Mouse (Mus musculus) cerebellum, adult 8-10 months (tissue): ENCODE results near the gene Tcp1.
"Not testable (repeated sequence)": the region's sequence is repeated elsewhere in the genome, so short reads cannot be mapped to it uniquely, and the experiment has no call there.

ENCODE experiments used
- DNase-seq: peaks from one replicate; pipeline ENCODE4 v3.0.0; 2022

Gene Tcp1

DNA sequence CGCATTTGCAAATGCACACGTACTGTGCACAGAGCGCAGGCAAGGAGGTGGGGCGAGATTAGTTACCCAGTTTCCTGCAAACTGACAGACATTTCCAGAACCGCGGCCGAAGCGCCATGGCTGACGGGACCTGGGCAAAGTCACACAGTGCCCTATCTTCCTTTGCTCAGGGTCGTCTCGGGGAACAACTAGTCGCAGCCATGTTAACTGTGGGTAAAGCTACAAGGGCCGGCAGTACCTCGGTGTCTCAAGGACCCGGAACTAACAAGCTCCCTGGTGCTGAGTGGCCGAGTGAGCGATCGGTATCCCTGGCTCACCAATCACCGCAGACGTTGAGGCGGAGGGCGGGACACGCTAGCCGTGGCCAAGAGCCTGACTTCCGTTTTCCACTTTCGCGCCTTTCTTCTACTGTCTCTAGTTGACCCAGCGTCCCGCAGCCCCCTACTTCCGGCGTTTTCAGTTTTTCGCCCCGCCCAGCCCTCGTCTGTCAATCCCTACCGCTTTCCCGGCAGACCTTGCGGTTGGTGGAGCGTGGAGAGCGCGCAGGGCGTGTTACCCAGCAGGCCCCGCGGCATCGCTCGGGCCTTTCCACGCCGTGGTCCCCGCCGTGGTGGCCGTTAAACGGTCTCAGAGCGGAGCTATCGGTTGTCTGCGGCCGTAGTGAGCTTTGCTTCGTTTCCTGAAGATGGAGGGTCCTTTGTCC is 531 bp downstream of the Tcp1 start, which contains the start of gene Mrpl18:
TSS of gene Mrpl18 (minus strand) at position 465 of the 703 bp plus-strand sequence.
- peak; percentile 98 for DNase-seq

DNA sequence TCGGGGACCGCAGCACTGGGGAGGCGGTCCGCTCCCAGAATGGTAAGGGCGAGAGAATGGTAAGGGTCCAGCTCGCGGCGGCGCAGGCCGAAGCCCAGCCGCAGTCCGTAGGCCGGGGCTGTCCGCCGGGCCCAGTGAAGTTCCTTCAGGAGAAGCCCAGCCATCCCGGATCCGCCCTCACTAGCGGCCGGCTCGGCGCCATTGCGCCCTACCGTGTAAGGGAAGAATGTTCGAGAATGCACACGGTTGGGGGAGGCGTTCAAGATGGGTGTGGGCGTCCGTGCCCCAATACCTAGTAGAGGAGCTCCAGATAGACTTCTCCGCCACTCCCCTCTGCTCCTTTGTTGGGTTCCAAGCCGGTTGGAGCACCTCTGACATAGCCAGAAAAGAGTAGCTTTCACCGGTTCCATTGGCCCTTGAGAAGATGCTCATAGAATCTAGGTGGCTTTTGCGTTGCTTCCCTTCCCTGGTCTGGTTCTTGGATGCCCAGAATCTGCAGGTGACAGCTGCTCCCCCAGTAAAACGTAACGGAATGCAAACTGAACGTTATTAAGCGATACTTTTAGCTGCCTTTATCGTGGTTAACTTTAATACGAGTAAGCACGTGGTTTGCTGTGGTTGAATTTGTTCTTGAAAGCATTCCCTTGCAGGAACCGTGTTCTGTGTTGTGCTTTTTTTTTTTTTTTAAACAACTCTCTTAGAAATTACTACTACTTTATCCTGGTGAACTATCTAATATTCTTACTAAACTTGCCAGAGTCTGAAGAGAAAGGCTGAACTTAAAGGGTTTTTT is 1.3 kb downstream of the Tcp1 start:
- DNase-seq = no peak

DNA sequence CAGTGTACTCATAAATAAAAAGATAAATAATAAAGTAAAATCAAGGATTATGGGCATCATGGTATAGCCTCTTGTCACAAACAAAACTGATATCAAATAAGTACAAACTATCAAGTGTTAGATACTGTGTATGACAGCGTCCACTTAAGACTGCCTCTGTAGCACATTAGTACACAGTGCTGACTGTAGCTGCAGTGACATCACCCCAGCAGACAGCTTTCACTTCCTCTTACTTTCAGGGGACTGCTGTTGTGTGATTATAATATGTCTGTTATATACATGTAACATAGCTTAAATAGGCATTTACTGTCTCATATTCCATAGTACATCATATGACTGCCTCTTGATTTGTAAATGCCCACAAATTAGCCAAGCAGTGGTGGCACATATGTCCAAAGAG is 5.6 kb downstream of the Tcp1 start:
- no peak for DNase-seq

DNA sequence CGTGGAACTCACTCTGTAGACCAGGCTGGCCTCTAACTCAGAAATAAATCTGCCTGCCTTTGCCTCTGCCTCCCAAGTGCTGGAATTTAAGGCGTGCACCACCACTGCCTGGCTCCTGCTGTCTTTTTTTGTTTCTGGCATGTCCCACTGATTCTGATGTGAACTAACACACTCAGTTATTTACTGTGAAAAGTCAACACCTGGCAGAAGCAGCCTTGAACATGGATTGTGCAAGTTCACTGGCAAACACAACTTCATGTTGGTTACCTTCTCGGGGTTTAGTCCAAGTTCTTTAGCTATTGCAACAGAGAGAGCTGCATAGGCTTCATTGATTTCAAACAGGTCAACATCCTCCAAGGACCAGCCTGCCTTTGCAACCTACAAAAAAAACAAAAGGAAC is 9.5 kb downstream of the Tcp1 start:
- DNase-seq = no peak

DNA sequence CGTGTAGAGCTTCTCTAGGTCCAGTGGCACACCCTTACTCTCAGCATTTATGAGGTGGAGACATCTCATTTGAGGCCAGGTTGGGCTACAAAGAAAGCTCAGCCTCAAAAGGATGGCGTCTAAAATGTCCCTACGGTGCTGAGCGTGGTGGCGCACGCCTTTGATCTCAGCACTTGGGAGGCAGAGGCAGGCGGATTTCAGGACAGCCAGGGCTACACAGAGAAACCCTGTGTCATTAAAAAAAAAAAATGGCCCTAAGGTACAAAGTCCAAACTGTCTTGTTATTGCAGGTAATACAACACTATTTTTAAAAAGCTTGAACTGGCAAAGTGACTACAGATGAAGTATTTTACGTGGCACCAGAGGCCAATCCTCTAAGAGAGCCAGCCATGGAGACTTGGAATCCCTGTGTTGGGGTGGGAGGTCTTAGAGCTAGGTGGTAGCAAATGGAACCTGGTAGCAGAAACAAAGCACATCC is 10.2 kb downstream of the Tcp1 start:
- no peak for DNase-seq

DNA sequence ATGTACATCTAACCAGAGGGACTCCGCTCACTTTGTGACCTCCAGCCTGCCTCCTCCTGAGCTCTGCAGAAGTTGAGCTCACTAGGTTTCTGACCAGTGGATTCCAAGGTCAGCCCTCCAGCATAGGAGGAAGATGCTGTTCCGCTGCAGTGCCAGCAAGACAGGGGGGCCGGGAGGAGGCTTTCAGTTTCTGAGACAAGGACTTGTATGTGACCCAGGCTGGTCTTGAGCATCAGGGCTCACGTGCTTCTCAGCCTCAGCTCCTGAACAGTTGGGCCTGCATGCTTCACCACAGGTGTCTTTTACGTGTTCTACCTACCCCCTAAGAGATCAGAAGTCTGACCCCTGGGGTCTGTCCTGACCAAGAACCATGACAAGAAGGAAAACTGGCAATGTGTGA is 16.1 kb downstream of the Tcp1 start:
- DNase-seq = not testable (repeated sequence)

DNA sequence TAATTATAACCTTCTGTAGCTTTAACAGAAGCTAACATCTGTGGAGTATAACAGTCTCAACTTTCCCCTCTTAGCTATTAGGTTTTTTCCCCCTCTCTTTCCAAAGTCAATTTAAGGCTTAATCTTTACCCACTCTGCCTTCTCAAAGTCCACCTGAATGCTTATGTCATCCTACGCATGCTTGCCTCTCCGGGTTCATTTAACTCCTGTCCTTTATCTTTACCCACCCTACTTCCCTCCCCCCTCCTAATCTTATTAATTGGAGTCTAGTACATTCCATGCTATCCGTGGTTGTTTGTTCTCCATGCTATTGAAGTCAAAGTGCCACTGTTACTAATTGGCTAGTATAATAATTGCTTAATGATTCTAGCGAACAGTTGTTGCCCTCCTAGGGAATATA is 20.2 kb downstream of the Tcp1 start:
- DNase-seq = no peak

DNA sequence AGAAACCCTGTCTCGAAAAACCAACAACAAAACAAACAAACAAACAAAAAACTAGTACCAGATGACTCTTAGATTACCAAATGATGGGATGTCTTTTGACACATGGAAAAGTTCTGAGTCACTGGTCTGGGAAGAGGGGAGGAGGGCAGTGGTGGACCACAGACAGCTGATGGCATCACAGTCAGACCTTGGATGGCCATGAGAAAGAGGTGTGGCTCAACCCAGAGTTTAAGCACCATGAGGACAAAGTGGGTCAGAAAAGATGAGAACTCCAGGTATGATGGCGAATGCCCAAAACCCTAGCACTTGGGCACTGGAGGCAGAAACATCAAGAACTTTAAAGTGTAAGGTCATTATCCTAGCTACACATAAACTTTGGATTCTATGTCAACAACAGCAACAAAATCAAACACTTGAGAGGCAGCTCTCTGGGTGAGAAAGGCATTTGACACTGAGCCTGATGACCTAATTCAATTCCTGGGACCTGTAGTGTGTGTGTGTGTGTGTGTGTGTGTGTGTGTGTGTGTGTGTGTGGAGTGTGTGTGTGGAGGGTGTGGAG is 22.0 kb downstream of the Tcp1 start:
- DNase-seq = no peak

DNA sequence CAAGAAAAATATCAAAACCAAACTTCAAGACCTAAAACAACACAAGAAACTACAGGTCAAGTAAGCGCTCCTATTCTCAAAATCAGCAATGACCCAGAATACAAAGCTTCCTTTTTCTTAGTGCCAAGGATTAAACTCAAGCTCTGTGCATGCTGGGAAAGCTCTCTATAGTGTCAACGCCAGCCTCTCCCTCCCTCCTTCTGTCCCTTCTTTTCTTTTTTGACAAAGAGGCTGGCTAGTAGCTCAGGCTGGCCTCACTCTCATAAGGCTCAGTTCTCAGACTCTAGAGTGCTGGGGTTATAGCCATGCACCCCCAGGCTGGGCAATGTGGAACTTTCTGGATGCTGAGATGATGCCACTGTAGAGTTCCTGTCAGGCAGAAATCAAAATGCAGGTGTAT is 22.6 kb downstream of the Tcp1 start:
- DNase-seq = no peak

DNA sequence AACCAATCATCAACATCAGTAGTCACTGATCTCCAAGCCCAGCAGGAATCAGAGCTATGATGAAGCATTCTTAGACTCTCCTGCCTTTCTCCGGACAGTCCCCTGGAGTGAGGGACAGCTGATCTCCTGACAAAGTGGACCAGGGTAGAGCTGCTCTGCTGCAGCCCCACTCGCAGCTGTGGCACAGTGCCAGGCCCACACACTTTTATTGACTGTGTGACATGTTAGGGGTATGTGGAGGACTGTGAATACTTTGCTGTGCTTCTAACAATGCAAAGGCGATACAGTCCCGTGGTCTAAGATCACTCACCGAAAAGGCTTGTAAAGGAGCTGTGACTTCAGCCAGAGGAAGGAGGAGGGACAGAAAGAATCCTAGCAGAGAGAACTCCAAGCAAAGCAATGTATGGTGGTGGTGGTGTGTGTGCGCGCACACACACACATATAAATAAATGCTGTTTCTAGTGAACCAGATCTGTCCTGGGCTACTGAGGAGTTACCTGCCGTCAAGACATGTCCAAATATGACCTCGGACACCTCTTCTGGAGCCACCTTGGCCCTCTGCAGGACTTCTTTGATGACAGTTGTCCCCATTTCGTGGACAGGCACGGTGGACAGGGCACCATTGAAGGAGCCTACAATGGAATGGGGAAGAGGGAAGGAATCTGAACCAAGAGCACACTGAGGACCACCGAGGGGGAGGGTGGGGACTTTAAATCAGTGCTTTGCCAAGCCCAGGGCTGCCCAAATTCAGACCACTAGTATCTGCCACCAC is 24.1 kb downstream of the Tcp1 start:
- not testable (repeated sequence) for DNase-seq

DNA sequence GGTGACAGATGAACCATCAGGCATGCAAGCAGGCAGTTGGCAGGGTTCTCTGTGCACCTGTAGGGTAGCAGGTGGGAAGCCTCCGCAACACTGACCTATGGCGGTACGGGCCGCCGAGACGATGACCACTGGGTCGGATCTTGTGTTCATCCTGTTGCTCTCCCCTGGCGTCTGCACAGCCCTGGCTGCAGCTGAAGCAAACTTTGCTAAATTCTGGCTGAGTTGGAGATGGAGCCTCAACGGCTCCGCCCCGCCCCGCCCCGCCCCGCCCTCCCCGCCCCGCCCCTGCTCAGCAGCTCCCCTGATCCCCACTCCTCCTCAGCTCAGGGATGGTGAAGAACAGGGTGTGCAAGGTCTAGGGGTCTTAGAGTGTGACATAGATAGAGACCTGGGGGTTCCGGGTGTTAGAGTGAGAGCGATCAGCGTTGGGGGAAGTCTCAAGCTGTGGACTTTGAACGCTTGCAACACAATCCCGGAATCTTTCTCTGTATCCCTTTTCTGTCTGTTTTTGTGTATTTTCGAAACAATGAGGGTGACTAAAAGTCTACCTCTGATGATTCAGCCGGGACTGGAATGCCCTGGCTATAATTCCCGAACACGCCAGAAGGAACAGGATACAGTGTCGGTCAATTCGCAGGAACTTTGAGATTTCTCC is 24.8 kb downstream of the Tcp1 start, which contains the start of gene Acat3:
TSS of gene Acat3 (minus strand) at position 450 of the 655 bp plus-strand sequence.
- peak; percentile 48 for DNase-seq

DNA sequence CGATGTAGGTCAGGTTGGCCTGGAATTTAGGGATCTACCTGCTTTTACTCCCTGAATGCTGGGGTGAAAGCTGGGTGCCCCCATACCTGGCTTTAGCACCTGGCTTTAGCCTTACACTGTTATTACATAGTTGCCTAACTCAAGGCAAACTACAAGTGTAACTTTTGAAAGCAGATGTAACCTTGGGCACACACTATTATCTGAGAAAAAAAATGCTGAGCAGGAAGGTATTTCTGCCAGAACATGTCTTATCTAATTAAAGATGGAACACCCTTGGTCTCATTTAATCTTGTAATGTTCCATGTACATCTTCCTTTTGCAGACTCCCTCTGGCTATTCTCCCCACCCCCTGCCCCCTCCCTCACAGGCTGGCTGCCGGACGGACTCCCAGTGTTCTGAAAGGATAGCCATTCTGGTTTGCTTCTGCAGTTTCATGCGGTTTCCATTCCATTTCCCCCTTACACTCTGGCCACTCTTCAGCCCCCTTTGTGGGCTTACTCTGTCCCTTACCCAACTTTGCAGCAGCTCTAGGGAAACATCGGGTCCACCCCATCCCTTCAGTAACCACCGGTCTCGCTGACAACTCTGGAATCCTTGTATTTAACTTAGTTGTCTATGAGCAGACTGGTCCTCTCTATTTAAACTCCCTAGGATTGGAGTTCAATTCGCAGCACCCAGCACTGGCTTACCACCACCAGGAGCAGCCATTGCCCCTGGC is 26.2 kb downstream of the Tcp1 start:
- DNase-seq = no peak

DNA sequence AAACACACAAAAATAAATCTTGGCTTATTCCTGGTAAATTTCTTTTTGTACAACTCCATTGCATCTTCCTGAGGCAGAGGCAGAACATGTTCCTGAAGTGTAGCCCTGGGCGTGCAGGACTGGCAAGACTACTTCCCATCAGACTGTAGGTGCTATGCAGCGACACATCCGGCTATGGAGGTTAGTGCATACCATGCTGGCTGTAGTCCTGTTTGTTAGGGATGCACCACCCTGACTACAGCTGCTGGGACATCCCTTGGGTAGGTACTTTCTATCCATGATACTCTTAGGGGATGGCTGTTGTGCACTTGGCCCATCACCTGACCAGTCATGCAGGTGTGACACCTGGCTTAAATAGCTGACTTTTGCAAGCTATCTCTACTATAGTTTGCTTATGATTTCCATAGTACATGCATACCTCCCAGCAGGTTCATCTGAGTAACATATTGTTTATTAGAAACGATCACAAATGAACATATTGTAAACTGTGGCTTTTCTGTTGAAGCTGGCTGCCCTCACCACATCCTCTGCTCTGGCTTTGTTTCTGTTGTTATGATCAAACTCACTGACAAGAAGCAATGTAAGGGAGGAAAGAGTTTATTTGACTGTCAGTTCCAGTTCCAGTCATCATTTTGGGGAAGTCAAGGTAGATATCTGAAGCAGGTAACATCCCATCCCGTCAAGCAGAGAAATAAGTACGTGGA is 27.1 kb downstream of the Tcp1 start:
- no peak for DNase-seq

DNA sequence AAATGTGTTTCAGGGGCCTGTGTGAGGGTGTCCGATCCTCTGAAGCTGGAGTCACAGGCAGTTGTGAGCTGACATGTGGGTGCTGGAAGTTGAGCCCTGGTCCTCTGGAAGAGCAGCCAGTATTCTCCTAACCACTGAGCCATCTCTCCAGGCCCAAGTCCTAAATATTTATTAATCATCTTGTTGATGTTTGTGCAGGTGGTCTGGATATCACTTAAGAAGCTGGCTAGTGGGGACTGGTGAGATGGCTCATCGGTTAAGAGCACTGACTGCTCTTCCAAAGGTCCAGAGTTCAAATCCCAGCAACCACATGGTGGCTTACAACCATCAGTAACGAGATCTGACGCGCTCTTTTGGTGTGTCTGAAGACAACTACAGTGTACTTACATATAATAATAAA is 34.2 kb downstream of the Tcp1 start:
- no peak for DNase-seq

DNA sequence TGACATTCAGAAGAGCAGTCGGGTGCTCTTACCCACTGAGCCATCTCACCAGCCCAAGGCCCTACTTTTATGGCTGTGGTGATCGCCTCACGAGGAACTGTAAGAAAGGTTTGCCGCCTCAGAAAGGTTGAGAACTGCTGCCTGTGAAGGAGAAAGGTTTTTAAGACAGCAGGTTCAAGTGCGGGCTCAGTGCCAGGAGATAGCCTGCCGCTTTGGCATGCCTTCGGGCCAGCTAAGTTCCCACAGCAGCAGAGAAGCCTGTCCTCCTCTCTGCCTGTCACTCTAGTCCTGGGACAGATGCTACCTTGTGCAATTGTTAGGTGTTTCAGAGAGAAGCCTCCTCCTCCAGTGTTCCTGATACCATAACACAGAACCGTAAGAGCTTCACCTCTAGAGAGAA is 41.2 kb downstream of the Tcp1 start:
- DNase-seq = no peak

DNA sequence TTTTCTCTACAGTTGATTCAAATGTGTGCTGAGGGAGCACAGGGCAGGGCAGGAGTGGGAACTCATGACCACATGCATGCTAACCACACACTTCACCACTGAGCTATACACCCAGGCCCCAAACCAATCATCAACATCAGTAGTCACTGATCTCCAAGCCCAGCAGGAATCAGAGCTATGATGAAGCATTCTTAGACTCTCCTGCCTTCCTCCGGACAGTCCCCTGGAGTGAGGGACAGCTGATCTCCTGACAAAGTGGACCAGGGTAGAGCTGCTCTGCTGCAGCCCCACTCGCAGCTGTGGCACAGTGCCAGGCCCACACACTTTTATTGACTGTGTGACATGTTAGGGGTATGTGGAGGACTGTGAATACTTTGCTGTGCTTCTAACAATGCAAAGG is 43.9 kb downstream of the Tcp1 start:
- peak; percentile 14 for DNase-seq

DNA sequence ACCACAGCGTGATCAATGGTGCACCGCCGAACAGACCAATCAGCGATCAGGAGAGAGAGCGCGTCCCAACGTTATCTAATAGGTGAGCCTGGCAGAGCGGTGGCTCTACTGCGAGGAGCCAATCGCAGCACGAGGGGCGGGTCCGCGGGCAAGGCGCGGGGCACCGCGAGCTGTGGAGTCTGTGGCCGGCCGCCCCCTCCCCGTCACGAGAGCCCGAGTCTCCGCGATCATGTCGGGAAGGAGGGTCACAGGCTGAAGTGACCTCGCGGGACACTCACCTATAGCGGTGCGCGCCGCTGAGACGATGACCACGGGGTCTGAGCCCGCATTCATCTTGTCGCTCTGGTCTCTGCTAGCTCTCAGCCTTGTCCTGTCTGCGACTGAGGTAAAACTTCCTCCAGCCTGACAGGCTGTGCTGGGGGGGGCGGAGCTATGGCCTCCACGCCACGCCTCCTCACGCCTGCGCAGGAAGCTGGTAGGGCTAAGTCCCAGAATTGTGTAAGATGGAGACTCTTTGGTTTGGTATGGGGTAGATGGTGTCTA is 44.9 kb downstream of the Tcp1 start, which contains the start of gene Acat2:
TSS of gene Acat2 (minus strand) at position 417 of the 543 bp plus-strand sequence.
- peak; percentile 95 for DNase-seq

DNA sequence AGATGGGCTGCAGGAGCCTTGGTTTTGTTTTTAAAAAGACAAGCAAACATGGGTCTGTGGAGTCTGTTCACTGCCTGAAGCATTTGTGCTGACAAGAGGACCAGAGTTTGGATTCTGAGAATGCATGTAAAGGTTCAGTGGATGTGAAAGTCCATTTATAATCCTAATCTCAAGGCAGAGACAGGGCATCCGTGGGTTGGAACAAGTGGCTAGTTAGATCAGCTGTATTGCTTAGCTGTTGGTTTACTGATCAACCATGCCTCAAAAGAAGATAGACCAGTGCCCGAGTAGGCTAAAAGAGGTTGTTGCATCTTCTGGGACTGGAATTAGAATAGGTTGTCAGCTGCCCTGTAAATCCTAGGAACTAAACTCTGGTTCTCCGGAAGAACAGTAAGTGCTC is 48.0 kb downstream of the Tcp1 start:
- no peak for DNase-seq

DNA sequence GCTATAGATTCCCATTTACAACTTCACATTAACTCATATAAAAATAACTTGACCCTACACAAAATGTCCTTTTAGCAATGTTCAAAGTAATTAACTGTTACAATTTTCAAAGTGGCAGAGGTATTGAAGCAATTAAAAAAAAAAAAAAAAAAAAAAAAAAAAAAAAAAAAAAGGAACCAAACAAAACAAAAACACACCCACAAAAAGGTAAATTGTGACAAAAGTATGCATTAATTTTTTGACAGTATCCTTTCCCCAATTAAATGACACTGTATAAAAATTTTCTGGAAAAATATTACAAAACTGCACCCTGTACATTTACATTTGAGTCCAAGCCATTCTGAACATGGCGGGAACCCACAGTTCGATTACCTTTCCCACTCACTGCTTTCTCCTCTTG is 51.7 kb downstream of the Tcp1 start:
- DNase-seq = no peak

DNA sequence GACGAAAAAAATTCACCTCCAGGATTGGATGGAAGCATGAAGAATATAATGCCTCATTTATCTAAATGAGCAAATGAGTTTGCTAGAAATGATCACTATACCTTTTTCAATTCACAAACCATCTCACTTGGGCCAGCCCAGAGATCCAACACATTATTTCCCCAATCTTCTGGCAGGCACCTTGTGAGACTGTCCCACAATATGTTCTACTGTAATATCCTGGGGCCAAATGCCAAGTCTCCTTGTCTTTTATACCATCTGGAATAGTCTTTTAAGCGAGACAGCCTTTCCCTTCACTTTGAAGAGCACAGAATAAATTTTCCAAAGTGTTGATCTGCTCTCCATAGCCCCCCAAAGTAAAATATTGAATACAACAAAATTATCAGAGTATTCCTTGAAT is 58.4 kb downstream of the Tcp1 start:
- no peak for DNase-seq
